8 mouse cellular contexts compared by ENCODE assay signal in the genomic region with DNA sequence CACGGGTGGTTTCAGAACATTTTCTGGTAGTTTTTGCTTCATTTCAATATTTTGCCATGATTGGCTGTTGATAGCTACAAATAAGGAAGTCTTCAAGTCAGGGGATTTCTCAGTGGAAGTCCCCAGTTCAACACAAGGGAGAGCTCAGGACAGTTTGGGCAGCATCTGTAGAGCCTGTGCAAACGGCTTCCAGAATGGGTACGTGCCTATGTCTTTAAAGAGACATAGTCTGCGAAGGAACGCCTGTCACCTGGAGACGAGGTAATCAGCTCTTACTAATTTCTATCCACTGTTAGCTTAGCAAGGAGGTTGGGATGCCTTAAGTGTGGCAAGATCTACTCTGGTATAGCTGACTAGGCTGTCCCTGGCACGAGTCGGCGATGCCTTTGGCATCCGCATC. TPM values are rescaled to one million over a fixed set of nuclear protein-coding genes. Genes with fewer than 3 reads are reported as not detected.
A peak's percentile ranks its signal among the peaks of the same experiment; 100 is the strongest.
DNase-seq lines count a peak whose midpoint lies in the region; ATAC-seq and TF ChIP-seq lines count a peak whose summit lies in the region.

A gene (plus strand): TSS at position 153 of the 400 bp plus-strand sequence.

- intact Hi-C loops in heart, postnatal 36 days (cut with DNase I), result no loop called here

- DNase-seq in 3T3-L1 (ENCODE audit: low read depth, low spot score) (peak; percentile 38), G1E (ENCODE audit: low spot score) (no peak), adipocyte (ENCODE audit: low spot score) (no peak)
- DNase-seq in heart, postnatal 36 days, result peak in 1 of 2 experiments; percentile 15
- no peak for DNase-seq in limb, embryonic 14.5 days (ENCODE audit: low spot score)
- DNase-seq in skeletal muscle tissue, adult 2 months (ENCODE audit: low read depth, low spot score), result peak; percentile 11
- DNase-seq in kidney, postnatal 36 days, result no peak

- no peak within 1 kb of the TSS for H3K4me3 ChIP-seq in G1E (ENCODE audit: low read depth, low read length)
- no peak within 1 kb of the TSS for H3K4me3 ChIP-seq in forebrain, embryonic 13.5 days
- H3K4me3 ChIP-seq in limb, embryonic 14.5 days (replicated peaks; ENCODE audit: low read length), result no peak within 1 kb of the TSS

- H3K27me3 ChIP-seq in G1E (ENCODE audit: insufficient read depth, low read length), result no peaks in the 10 kb centered on the region; the same call in 1 of the 2 replicates
- H3K27me3 ChIP-seq in forebrain, embryonic 13.5 days, result no peaks in the 10 kb centered on the region
- no peaks in the 10 kb centered on the region for H3K27me3 ChIP-seq in limb, embryonic 14.5 days (ENCODE audit: control insufficient read depth, insufficient read depth, low read length)

- no peak within 1 kb of the TSS for H3K4me2 ChIP-seq in forebrain, embryonic 13.5 days
- no peak within 1 kb of the TSS for H3K4me2 ChIP-seq in limb, embryonic 14.5 days (replicated peaks; ENCODE audit: low read depth, low read length, severe bottlenecking)

- no peak for TF ChIP-seq POLR2A in limb, embryonic 14.5 days (IDR thresholded peaks at IDR 0.05; ENCODE audit: borderline replicate concordance, extremely low read depth, insufficient read depth, insufficient read length)

- H3K9ac ChIP-seq in forebrain, embryonic 13.5 days, result no peak within 1 kb of the TSS
- H3K9ac ChIP-seq in limb, embryonic 14.5 days (ENCODE audit: low read depth, low read length, severe bottlenecking), result no peak within 1 kb of the TSS

- 89% methylated on average over 10 of the region's 10 CpGs for WGBS in forebrain, embryonic 13.5 days
- WGBS in limb, embryonic 14.5 days, result 81% methylated on average over 10 of the region's 10 CpGs

- ATAC-seq in G1E (ENCODE audit: extremely low read depth, insufficient number of reproducible peaks, low FRiP score, poor library complexity, severe bottlenecking), result no peak
- ATAC-seq in forebrain, embryonic 13.5 days, result no peak
- no peak for ATAC-seq in limb, embryonic 14.5 days (ENCODE audit: low FRiP score, low read depth)

- peaks cover 3% of the 10 kb centered on the region; the same call in 1 of the 2 replicates for H3K4me1 ChIP-seq in G1E (ENCODE audit: insufficient read depth, low read depth, low read length)
- H3K4me1 ChIP-seq in forebrain, embryonic 13.5 days, result no peaks in the 10 kb centered on the region
- 0 out of 2 replicates have a peak, but pooled peaks cover 7% of the 10 kb centered on the region for H3K4me1 ChIP-seq in limb, embryonic 14.5 days (ENCODE audit: control insufficient read depth, insufficient read depth, low read length)

- no peaks in the 10 kb centered on the region for H3K9me3 ChIP-seq in G1E (replicated peaks)
- no peaks in the 10 kb centered on the region for H3K9me3 ChIP-seq in forebrain, embryonic 13.5 days (replicated peaks)
- H3K9me3 ChIP-seq in limb, embryonic 14.5 days (ENCODE audit: control insufficient read depth, low read length), result no peaks in the 10 kb centered on the region

- H3K36me3 ChIP-seq in G1E (replicated peaks), result no peaks in the 10 kb centered on the region
- H3K36me3 ChIP-seq in forebrain, embryonic 13.5 days (ENCODE audit: poor library complexity, severe bottlenecking), result no peaks in the 10 kb centered on the region
- no peaks in the 10 kb centered on the region for H3K36me3 ChIP-seq in limb, embryonic 14.5 days (ENCODE audit: control insufficient read depth, insufficient read depth, low read length)

- no peak for TF ChIP-seq CTCF in G1E (IDR thresholded peaks at IDR 0.05; ENCODE audit: low read depth, low read length)

- no peak within 1 kb of the TSS for H3K27ac ChIP-seq in forebrain, embryonic 13.5 days
- H3K27ac ChIP-seq in limb, embryonic 14.5 days (replicated peaks; ENCODE audit: low read depth, low read length), result no peak within 1 kb of the TSS

RNA-seq across cellular contexts. Expression of the gene that starts here (rescaled TPM):
- total RNA-seq in G1E (2014; fragmentation: Nextera tagmentation) (121 and 126 TPM in 2 replicates), G1E (2017) (93.8 and 102 TPM in 2 replicates)
- polyA plus RNA-seq in G1E (2012), result 3.0 and 4.6 TPM in 2 replicates
- 27.6 and 31.2 TPM in 2 replicates for polyA plus RNA-seq in forebrain, embryonic 13.5 days (2015; fragmentation: Nextera tagmentation; extraction: Ambion mirVana)
- 10 to 100 TPM; 16.8 to 22.2 TPM for total RNA-seq in heart, postnatal 36 days (2021)
- polyA plus RNA-seq in limb, embryonic 14.5 days (2012; rRNA removed), result 19.7 and 22.7 TPM in 2 replicates
- 31.6 and 32.1 TPM in 2 replicates for polyA plus RNA-seq in limb, embryonic 14.5 days (2014; fragmentation: Nextera tagmentation; extraction: Ambion mirVana)

Comparison
In these comparisons a context has a peak if more than half of its experiments do, and no peak if none do; other contexts are left out.
1. RNA of the gene that starts here (total RNA-seq): 93.8 to 126 TPM in G1E; 16.8 to 22.2 TPM in heart, postnatal 36 days; every median in the first group is over 4 times any median in the second.
2. DNase-seq: peak in 3T3-L1 (single experiment) and skeletal muscle tissue, adult 2 months (single experiment); none in G1E (single experiment), limb, embryonic 14.5 days (single experiment), kidney, postnatal 36 days (0 of 2) and adipocyte (single experiment).